Mouse (Mus musculus): ENCODE measurements around the gene Pgghg. TPM values are rescaled to one million over a fixed set of nuclear protein-coding genes. Genes with fewer than 3 reads are reported as not detected.
"Not testable (repeated sequence)": the region's sequence is repeated elsewhere in the genome, so short reads cannot be mapped to it uniquely, and the experiment has no call there.

The Pgghg gene
- total RNA-seq, 2 experiments from 2014 or later, result 3.3 to 5.8 TPM

GRCm38 (mm10) chr7:140976720-140977119 is 35.5 kb downstream of the Pgghg start:
- intact Hi-C loops (cut with DNase I); DNase-seq (ENCODE audit: low spot score in 2 of 2): not testable (repeated sequence)

GRCm38 (mm10) chr7:140981704-140982103 is 40.5 kb downstream of the Pgghg start:
- intact Hi-C loops (cut with DNase I), result no loop called here
- no peak for DNase-seq (ENCODE audit: low spot score in 2 of 2)

DNA sequence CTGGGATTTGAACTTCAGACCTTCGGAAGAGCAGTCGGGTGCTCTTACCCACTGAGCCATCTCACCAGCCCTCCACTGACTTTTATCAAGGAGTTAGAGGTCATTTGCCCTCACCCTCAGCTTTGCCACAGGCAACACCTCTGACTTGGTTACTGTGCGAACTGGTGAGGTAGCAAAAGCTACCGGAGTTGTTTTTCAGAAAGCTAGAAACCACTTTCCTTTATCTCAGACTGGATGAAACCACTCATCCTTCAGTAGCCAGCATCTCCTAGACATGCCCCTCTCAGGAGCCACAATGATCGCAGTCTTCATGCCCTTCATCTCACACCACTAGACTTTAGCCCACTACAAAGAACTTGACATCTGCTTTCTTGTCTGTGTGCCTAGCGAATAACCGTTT is 41.8 kb downstream of the Pgghg start:
- intact Hi-C loops (cut with DNase I), result no loop called here
- DNase-seq (ENCODE audit: low spot score in 2 of 2), result no peak

DNA sequence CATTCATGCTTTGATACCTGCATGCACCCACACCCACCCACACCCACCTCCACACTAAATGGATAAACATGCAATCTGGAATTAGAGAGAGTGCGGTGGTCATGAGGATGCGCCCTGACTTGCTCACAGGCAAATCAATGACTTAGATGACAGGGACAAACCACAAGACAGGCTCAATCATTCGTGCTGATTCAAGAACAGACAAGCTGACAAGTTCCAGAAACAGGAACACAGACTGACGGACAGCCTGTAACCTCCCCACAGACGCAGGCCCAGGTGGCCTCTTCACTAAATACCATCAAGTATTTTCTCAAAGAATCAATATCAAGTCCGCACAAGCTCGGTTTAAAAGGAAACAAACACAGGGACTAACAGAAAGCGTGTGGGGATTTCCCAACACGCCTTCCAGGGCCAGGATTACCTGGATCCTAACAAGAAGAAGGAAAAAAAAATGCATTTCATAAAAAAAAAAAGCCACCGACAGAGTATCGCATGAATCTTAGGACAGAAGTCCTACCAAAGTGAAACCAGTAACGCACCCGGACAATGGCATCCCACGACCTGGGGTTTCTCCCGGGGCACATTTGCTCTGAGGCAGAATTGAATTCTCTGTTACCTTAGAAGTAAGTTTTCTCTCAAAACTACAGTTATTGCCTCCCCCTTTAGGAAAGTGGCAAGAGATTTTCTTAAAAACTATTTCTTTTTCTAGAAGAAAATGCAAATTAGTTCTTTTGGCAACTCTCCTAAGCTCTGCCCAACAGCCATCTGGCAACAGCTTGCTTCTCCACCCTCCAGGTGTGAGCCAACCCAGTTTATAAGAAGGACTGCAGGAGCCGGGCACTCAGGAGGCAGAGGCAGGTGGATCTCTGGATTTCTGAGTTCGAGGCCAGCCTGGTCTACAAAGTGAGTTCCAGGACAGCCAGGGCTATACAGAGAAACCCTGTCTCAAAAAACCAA is 46.3 kb downstream of the Pgghg start:
- intact Hi-C loops (cut with DNase I), result no loop called here
- peak; percentile 38 to 39 for DNase-seq (ENCODE audit: low spot score in 2 of 2)

DNA sequence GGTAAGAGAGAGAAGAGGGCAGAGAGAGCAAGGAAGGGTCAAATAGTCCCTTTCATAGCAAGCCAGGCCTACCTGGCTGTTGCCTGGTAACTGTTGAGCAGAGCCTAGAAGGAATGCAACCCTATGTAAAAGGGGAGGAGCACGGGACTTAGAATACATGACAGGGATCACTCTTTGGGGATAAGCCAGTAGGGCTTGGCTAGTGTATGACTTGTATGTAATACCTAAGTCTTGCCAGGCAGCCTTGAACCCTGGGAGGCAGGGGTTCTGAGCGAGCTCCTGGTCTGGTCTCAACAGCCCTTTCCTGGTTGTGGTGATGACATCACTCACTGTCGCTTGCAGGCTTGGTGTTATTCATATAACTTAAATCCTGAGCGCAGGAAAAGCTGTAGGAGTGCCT is 47.8 kb downstream of the Pgghg start:
- intact Hi-C loops (cut with DNase I), result no loop called here
- peak in 1 of 2 experiments; percentile 10 for DNase-seq (ENCODE audit: low spot score in 2 of 2)

DNA sequence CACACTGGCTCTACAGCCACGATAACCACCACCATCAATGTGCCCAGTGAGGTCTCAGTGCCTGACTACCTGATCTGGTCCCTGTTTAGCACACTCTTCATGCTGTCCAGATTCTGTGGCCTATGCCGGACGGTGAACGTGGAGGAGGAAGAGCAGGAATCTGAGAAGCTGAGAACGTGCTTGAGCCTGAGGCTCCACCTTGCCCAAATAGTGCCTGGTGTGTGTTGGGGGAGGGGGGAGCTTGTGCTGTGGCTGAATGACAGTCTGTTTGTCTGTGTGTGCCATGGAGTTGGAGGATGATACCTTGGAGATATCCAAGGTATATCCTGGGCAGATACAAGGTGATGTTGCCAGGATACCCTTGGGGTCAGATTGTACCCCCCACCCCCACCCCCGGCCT is 49.0 kb downstream of the Pgghg start:
- no peak for DNase-seq (ENCODE audit: low spot score in 2 of 2)
- intact Hi-C loops (cut with DNase I), result no loop called here

DNA sequence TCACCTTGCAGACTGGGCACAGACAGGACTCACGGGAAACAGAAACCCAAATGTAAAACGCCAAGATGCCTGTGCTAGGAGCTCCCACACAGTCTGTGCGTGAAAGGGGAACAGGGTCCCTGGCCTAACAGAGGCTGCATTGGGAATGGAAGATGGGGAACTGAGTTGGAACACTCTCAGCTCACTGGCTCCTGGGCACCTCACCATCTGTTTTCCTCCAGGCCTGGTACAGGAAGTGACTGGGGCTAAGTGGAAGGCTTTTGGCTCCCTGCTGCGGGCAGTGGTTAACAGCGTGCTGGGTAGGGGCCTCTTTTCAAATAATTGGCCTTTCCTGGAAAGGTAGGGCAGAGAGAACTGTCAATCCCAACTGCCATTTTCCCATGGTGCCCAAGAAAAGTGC is 49.4 kb downstream of the Pgghg start:
- intact Hi-C loops (cut with DNase I), result no loop called here
- no peak for DNase-seq (ENCODE audit: low spot score in 2 of 2)

GRCm38 (mm10) chr7:140991117-140991689 is 50.0 kb downstream of the Pgghg start:
- intact Hi-C loops (cut with DNase I), result no loop called here

More at GRCm38 (mm10) chr7:140991117-140991689, 50.0 kb downstream of the Pgghg start:
- DNase-seq (ENCODE audit: low spot score in 2 of 2), result no peak

Other genes starting within 250 kb of the Pgghg start
- not detected for gene Olfr541, start 244.1 kb upstream of the Pgghg start, total RNA-seq (2021)
- not detected for gene Cyp2e1, start 177.7 kb upstream of the Pgghg start, total RNA-seq (2021)
- under 1 TPM; 0.22 to 0.54 TPM for gene Syce1, start 153.5 kb upstream of the Pgghg start, total RNA-seq (2021)
- gene Zfp941, start 119.2 kb upstream of the Pgghg start, total RNA-seq (2021), result 10 to 100 TPM; 22.2 to 31.0 TPM
- gene Urah, start 106.4 kb upstream of the Pgghg start, total RNA-seq (2021), result 1 to 10 TPM; 2.1 to 8.4 TPM
- gene Scgb1c1, start 95.8 kb upstream of the Pgghg start, total RNA-seq (2021), result not detected
- gene Odf3, start 93.6 kb upstream of the Pgghg start, total RNA-seq (2021), result not detected
- 1 to 10 TPM in 1 of 2 experiments, not detected in 1; 2.3 TPM for gene Gm45785, start 85.1 kb upstream of the Pgghg start, total RNA-seq (2021)
- gene Ric8a, start 84.4 kb upstream of the Pgghg start, total RNA-seq (2021), result 10 to 100 TPM; 68.2 to 68.7 TPM
- gene Bet1l, start 83.8 kb upstream of the Pgghg start, total RNA-seq (2021), result 10 to 100 TPM; 22.5 to 27.3 TPM
- 100 to 1,000 TPM; 106 to 113 TPM for gene Psmd13, start 59.4 kb upstream of the Pgghg start, total RNA-seq (2021)
- 10 to 100 TPM; 73.1 to 78.5 TPM for gene Sirt3, start 59.1 kb upstream of the Pgghg start, total RNA-seq (2021)
- gene Cox8b, start 40.9 kb upstream of the Pgghg start, total RNA-seq (2021), result not detected
- under 1 TPM; 0.47 to 0.54 TPM for gene Nlrp6, start 20.5 kb upstream of the Pgghg start, total RNA-seq (2021)
- gene Ifitm5, start 8.9 kb downstream of the Pgghg start, total RNA-seq (2021), result not detected
- gene Gm45717, start 14.5 kb downstream of the Pgghg start, total RNA-seq (2021), result not detected
- 10 to 100 TPM; 12.3 to 14.0 TPM for gene Ifitm2, start 14.6 kb downstream of the Pgghg start, total RNA-seq (2021)
- 1 to 10 TPM; 3.6 to 4.2 TPM for gene Ifitm1, start 25.8 kb downstream of the Pgghg start, total RNA-seq (2021)
- gene Ifitm3, start 69.4 kb downstream of the Pgghg start, total RNA-seq (2021), result 10 to 100 TPM in 1 of 2 experiments, 1 to 10 TPM in 1; 9.6 to 14.3 TPM
- not detected for gene Ifitm6, start 76.5 kb downstream of the Pgghg start, total RNA-seq (2021)
- gene Gm17387, start 87.7 kb downstream of the Pgghg start, total RNA-seq (2021), result not detected
- 10 to 100 TPM; 84.4 to 86.3 TPM for gene B4galnt4, start 119.7 kb downstream of the Pgghg start, total RNA-seq (2021)
- gene Pkp3, start 136.8 kb downstream of the Pgghg start, total RNA-seq (2021), result not detected
- gene Sigirr, start 159.2 kb downstream of the Pgghg start, total RNA-seq (2021), result 1 to 10 TPM; 1.7 to 2.8 TPM
- gene Ano9, start 176.4 kb downstream of the Pgghg start, total RNA-seq (2021), result not detected
- gene Ptdss2, start 181.0 kb downstream of the Pgghg start, total RNA-seq (2021), result 10 to 100 TPM; 45.1 to 52.1 TPM
- gene Rnh1, start 231.5 kb downstream of the Pgghg start, total RNA-seq (2021), result 10 to 100 TPM; 33.6 to 36.2 TPM